Mouse (Mus musculus) retina, adult 2 months (tissue): Measurements from ENCODE around the gene Prnd.
A peak's percentile ranks its signal among the peaks of the same experiment; 100 is the strongest.

Source experiments
- DNase-seq: peaks from one replicate; pipeline ENCODE4 v3.0.0-alpha.2; 2012; ENCODE audit warnings: low read depth, low spot score

The Prnd gene

DNA sequence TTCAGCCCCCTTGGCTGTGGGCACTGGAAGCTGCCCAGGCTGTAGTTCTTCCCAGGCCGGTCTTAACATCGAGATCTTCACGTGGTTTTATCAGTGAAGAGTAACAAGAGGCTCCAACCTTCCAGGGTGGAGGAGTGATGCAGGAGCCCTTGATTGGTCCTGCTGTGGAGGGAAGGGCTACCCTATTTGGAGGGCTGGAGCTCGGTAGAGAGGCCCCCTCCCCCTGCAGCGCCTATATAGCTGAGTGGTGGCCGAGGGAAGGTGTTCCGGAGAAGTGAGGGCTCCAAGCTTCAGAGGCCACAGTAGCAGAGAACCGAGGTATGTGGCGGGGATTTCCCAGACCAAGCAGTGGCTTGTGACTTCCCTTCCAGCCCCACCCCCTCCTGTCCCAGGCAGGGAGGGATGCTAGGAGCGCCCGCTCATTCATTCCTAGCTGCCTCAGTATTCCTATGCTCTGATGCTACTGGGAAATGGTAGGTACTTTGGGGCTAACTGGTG is at the start of gene Prnd:
Gene Prnd, plus strand, starts transcription at position 264 of the 498 bp plus-strand sequence.
- DNase-seq, result no peak

DNA sequence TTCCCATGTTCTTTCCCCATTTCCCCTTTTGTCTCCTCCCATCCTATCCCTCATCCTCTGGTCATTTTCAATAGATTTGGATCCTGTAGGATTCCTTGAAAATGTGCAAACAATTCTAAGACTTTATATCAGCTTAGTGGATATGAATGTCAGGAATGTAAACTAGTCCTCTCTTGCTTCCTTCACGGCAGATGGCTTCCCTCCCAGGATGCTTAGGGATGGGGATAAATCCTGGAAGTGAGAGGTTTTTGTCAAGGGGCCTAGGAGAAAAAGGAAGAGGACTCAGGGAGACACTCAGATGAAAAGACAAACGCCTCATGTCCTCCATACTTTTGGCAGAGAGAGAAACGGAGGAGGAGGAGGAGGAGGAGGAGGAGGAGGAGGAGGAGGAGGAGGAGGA is 48.2 kb upstream of the Prnd start:
- no peak for DNase-seq

DNA sequence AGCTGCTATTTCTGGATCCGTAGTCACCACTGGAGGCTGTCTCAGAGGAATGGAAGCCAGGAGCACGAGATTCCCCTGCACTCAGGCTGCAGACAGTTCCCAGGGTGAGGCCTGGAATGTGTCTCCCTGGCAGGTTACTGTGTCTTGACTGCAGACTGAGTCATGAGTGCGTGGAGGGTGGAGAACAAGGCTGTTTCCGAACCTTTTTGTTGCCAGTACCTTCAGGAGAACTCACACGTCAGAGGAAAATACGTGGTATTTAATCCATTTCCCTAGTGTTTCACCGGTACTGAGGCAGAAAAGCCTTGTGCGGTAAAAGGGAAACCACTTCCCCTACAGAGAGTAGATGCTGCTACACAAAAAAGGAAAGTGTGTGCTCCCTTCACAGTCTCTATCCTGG is 47.8 kb upstream of the Prnd start:
- DNase-seq, result no peak

DNA sequence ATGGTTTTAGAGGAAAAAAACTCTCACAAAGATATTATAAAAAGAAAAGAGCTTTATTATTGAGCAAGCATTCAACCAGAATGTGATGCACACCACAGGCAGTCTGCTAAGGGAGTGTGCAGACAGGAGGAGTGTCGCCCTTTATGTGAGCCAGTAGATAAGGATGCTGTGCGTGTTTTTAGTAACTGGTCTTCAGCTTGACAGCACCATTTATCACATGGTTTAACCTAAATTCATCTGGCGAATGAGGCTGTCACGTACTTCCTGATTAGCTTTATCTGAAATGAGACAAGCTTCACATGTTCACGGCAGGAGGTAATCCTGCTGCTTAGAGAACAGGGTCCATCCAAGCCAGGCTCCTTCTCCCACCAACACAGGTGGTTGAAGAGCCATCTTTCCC is 45.6 kb upstream of the Prnd start:
- DNase-seq, result no peak

DNA sequence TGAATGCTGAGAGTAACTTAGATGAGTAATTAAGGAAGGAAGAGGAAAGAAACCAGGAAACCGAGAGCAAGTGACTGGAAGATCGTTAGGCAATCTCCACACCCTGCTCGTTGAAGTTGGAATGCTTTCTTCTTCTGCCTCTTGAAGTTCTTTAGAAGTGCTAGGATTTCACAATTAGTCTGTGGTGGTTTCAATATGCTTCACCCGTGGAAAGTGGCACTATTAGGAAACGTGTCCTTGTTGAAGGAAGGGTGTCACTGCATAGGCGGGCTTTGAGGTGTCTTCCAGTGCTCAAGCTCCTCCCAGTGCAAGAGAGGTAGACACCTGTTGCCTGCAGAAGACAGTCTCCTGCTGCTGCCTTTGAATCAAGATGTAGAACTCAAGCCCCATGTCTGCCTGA is 44.9 kb upstream of the Prnd start:
- no peak for DNase-seq

DNA sequence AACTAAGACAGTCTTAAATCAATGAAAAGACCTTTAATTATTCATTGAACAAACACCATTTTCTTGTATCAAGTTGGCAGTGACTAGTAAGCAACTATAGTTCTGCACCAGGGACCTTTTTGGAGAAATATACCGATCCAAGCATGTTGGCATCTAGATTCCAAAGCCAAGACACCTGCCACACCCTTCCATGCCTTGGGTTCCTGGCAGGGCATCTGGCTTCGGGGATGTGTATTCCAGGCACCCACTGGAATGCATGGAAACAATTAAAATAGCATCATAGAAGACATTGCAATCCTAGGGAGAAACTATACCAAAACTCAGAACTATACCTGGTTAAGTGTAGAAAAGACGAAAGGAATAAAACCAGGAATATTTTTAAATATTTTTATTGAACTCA is 44.4 kb upstream of the Prnd start:
- DNase-seq, result no peak

DNA sequence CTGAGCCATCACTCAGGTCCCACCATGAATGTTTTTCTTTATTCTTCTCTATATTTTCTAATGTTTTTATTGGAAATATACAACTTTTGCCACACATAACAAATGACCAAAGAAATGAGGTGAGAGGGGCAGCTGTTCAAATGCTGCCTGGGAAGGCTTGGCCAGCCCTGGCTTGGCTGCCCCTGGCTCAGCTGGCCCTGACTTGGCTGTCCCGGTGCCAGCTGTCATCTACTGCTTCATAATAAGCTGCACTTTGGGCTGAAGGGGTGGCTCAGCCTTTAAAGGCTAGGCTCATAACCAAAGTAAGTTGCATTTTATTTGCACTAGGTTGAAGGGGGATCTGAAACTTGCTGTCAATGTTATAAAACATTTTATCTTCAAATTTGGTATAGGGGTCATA is 43.8 kb upstream of the Prnd start:
- DNase-seq, result no peak

DNA sequence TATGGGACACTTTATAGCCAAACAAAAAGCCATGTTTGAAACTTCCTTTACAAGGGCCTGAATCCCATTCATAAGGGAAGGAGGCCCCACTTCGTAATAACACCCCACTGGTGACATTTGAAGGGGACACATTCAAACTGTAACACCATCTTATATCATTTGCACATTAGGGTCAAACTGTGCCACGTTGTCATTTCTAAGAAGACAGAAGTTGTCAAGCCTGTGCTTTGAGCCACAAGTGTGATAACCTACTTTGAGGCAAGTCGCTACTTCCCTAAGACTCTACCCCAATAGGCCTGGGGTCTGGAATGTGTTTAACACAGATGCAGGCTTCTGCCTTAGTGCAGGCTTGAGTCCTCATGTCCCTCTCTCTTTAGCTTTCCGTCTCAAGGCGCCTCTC is 43.4 kb upstream of the Prnd start:
- no peak for DNase-seq

DNA sequence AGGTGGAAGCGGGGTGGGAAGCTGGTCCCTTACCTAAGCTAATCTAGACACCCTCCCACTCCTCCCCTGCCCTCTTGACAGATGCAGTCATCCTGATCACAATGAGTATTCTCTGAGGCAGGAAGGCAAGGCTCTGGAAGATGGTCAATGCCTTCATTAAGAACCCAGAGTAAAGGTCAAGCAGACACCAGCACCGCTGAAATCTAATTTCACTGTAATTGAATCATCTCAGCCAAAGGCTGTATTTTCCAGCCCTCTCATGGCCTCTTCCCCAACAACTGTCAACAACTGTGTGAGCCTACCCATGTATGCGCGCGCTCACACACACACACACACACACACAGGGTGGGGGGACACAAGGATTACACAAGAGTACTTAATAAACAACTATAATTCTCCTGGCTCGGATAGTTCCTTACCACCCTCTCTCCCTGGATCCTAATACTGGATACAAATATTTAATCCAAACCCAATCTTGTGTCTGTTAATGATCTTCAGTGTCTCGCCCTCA is 42.3 kb upstream of the Prnd start:
- no peak for DNase-seq

DNA sequence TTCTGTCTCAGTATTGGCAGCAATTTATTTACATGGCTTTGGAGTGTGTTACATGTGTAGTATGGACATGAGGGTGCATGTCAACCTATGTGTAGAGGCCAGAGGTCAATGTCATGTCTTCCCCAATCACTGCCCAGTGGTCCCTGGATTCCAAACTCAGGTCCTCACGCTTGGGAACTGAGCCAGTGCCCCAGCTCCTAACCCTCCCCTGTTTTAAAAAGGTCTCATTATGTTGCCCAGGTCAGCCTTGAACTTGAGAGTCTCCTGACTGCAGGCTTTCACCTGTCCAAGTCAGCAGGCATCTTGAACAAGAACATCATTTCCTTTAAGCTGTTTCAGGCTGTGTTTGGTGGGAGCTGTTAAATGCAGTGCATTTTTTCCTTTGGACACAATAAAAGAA is 41.8 kb upstream of the Prnd start:
- DNase-seq, result no peak

DNA sequence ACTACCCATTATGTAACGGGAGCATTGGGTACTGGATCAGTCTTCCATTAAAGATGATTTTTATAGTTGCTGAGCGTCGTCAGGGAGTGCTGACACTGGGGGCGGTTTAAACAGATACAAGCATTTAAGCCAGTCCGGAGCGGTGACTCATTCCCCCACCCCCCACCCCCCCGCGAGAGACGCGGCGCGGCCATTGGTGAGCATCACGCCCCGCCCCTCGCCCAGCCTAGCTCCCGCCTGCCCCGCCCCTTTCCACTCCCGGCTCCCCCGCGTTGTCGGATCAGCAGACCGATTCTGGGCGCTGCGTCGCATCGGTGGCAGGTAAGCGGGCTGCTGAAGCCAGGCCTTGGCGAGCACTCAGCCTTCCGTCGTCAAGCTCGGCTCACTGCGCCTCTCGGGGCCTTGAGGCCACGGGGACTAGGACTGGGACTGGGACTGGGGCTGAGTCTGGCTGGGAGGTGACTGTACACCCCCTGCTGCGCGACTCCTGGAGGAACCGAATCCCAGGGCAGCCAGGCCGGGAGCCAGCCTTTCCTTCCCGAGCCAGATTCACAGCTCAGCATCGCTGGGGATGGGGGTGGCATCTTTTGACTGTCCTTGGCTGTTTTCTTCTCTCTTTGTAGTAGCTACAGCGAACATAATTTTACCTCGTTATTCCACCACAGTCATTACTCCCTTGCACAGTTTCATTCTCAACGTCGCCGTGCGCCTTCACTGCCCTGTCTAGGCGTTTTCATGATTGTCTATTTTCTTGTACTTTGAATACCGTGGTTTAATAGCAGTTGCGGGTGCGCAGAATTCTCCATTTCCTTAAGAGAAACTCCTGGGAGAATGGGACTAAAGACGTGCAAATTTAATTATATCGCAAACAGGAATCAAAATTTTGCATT is 40.7 kb upstream of the Prnd start, which contains the start of the genes Prnp and Prn:
Gene Prnp, plus strand, starts transcription at position 246 of the 890 bp plus-strand sequence.
Gene Prn, plus strand, starts transcription at position 275 of the 890 bp plus-strand sequence.
- DNase-seq, result peak; percentile 94

DNA sequence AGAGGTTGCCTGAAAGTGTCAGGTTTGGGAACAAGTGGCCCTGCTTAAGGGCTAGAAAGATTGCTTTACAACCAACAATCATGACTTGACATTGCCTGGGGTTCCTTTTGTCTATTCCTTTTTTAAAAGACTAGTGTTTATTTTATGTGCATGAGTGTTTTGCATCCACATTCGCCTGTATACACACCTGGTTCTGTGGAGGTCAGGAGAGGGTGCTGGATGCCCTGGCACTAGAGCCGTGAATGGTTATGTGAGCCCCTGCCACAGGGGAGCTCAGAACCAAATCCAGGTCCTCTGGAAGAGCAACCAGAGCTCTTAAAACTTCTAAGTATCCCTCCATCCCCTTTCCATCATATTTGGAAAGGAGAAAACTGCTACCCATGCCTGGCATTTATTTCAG is 39.8 kb upstream of the Prnd start:
- DNase-seq, result no peak

DNA sequence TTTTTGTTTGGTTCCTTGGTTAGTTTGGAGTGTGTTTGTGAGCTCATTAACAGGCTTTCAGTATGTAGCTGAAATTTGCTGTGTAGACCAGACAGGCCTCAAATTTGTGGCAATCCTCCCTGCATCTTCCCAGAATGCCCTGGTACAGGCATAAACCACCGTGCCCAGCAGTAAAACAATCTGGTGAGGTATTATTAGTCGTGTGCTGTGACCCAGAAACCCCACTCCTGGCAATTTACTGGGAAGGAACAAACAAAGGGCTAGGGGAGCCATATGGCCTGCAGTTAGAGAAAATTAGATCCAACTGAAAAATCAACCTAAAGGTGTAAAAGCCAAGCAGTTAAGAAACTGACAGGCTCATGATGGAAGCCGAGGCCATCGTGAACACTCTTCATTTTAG is 39.3 kb upstream of the Prnd start:
- no peak for DNase-seq

DNA sequence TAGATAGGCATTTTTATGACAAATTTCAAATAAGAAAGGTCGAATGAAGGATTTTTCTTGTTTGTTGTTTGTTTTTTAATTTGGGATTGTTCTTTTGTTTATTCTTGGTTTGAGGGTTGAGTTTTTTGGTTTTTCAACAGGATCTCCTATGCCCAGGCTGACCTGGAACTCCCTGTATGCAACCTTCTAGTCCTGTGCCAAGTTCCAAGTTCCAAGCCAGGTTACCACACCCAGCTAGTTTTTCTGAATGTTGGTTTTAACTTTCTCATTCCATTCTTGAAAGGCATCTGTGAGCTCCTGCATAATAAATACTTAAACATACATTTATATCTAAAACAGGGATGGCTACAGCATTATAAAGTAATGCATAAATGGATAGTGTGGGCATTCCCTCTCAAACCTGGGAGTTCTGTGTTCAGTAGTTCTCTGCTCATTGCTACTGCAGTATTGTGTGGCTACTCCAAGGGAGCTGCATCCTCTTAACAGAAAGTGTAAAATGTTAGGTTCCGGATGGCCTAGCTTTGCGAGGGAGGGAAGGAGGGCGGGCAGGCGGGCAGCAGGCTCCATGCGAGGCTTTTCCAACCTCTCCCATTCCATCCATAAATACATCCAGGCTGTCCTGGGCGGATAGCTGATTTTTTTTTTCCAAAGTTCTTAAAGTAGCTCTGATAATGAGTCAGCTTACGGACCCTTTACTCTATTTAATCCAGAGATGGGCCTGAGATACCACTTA is 38.0 kb upstream of the Prnd start:
- DNase-seq, result no peak

DNA sequence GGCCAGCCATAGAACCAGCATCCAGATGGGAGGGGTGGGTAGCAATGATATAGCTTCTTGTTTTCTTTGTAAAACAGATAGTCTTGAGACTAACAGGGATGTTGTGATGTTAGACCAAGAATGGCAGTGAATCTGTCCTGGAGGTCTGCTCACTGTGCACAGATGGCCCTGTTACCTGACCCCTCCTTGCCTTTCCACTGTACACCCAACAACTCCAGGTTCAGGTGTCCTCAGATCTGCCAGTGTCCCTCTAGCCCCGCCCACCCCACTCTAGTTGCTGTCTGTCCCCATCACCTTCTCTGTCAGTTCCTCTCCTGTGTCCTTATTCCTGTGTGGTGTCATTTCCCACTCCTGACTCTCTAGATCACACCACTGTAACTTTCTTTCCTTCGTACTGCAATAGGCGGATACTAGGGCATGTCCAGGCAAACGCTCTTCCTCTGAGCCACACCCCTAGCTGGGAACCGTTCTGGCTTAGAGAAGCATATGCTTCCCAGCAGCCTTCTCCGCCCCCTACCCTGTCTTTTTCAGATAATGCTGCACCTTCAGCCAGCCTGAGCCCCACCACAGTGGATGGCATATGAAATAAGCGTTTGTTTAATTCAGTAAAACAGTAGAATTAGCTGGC is 18.3 kb upstream of the Prnd start:
- no peak for DNase-seq

DNA sequence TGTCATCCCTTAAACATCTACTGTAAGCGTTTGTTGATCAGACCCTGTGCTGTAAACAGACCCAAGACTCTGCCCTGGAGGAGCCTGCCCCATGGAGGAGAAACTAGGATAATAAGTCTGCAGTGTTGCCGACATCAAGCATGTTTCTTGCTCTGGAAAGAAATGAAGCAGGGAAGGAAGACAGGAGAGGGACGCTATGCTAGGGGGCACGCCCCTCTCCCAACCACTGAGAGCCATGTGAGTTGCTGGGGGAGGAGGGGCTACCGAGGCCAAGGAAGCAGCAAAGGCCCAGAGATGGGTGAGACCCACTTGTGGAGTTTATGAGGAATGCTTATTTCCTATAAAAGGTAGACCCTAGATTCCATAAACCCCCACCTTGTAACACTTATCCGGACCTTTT is 17.6 kb upstream of the Prnd start:
- no peak for DNase-seq

DNA sequence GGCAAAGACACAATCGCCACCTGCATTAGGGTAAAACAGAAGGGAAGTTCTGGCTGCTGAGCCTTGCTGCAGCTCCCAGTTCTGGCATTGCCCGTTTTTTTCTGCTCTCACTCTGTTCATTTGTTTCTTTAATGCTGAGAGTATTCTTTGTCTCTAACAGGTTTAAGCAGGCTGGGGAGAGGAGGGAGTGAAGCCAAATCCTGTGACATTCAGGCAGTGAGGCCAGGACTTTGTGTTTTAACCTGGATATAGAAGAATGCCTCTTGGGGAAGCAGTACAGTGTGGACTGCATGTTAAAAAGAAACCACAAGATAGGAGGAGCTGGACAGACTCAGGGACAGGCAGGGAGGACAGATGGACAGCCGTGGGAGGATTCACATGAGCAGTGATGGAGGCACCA is 17.1 kb upstream of the Prnd start:
- no peak for DNase-seq

DNA sequence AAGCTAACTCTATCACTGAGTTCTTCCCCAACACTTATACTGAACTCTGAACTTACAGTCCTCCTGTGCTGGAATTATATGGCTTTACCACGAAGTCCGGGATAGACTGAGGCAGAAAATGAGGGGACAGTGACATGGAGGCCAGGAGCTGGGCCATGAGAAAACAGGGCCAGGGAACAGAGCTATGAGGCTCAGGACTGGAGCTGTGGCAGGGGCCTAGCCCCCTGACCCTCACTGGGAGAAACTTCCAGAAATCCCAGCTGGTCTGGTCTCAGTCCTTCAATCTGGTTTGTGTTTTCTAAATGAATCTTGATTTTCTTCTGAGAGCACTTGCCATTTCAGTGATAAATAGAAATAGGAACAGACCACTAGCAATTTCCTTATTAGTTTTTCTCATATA is 16.4 kb upstream of the Prnd start:
- DNase-seq, result no peak

DNA sequence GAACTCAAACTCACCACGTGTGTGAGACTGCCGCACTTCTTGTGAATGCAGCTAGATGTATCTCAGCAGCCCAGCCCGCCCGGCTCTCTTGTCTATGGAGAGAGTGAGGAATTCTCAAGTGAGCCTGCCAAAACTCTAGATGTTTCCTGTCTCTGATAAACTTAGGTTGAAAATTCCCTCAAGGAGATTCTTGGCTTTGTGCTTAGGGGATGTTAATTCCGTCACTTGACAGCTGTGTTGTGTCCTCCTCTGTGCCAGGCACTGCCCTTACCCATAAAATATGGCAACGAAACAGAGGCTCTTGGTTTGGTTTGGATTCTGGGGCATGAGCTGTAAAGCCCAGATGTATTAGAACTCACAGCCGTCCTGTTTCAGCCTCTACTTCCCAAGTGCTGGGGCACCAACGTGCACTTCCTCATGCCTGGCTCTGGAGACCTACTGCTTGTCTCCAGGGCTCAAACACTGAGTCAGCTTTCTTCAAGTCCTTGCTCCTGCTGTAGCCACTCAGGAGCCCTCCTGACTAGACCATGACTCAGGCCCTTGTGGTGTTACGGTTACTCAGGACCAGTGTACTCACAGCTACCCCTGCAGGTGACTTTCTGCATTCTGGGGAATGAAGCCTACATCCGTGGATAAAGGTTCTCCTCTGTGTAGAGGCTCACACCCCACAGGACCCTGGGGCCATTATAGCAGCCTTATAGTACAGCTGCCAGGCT is 15.1 kb upstream of the Prnd start:
- no peak for DNase-seq

DNA sequence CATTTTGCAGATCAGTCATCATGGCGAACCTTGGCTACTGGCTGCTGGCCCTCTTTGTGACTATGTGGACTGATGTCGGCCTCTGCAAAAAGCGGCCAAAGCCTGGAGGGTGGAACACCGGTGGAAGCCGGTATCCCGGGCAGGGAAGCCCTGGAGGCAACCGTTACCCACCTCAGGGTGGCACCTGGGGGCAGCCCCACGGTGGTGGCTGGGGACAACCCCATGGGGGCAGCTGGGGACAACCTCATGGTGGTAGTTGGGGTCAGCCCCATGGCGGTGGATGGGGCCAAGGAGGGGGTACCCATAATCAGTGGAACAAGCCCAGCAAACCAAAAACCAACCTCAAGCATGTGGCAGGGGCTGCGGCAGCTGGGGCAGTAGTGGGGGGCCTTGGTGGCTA is 14.3 kb upstream of the Prnd start:
- DNase-seq, result no peak

DNA sequence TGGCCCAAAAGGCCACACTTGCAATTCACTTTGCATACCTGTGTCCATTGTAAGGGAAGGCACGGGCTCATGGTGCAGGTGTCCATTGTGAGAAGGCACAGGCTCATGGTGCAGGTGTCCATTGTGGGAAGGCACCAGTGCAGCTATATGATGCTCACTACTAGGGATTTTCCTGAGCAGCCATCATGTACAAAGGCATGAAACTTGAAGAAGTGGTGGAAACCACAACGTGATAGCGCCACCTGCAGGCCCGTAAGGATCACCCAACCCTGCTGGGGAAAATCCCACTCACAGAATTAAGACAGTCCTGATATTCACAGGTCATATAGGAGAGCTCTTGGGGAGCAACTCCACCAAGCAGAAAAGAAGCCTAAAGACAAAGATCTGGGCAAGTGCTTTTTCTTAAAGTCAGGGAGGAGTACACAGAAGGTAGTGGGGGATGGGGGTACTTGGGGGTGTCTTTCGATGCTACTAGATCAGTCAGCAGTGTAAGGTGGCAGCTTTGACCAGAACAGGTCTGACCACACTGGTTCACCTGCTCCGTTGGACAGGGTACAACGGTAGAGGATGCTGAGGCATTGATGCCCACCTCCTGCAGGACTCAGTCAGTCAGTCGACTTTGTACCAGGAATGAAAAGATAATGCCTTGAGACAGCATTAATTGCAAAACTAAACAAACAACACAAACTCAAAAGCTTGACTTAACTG is 11.1 kb upstream of the Prnd start:
- DNase-seq, result peak; percentile 32
